Mouse (Mus musculus): ENCODE measurements at regions not wholly inside any gene's neighbourhood (a gene's known extent, or its start where the extent isn't known, plus 50 kb on each side); places are given as distances from the start of the nearest gene placed in this dataset.

GRCm38 (mm10) chr1:185866612-185867011 lies 250.5 kb downstream of the Lyplal1 start:
- Histone ChIP-seq H3K4me1 (replicated peaks) (no peaks in the 10 kb centered on the region), H3K9ac (replicated peaks) (no peak overlapping the region), H3K4me3 (replicated peaks) (no peak overlapping the region), H3K27me3 (no peaks in the 10 kb centered on the region), H3K4me2 (replicated peaks) (no peak overlapping the region), H3K27ac (no peak overlapping the region), H3K9me3 (no peaks in the 10 kb centered on the region), H3K36me3 (no peaks in the 10 kb centered on the region)
- no peak for ATAC-seq
- 93% methylated on average over 6 of the region's 6 CpGs for WGBS

- no peak overlapping the region for H3K4me2 ChIP-seq (replicated peaks)
- ATAC-seq = no peak
- no peak overlapping the region for H3K4me3 ChIP-seq (replicated peaks)
- no peaks in the 10 kb centered on the region for H3K27me3 ChIP-seq
- no peak overlapping the region for H3K27ac ChIP-seq
- 88% methylated on average over 4 of the region's 4 CpGs for WGBS
- H3K4me1 ChIP-seq (replicated peaks) = no peaks in the 10 kb centered on the region
- H3K36me3 ChIP-seq = no peaks in the 10 kb centered on the region
- H3K9me3 ChIP-seq = no peaks in the 10 kb centered on the region
- H3K9ac ChIP-seq (replicated peaks) = no peak overlapping the region
Measured at GRCm38 (mm10) chr1:185867018-185867417, 250.1 kb downstream of the Lyplal1 start.

DNA sequence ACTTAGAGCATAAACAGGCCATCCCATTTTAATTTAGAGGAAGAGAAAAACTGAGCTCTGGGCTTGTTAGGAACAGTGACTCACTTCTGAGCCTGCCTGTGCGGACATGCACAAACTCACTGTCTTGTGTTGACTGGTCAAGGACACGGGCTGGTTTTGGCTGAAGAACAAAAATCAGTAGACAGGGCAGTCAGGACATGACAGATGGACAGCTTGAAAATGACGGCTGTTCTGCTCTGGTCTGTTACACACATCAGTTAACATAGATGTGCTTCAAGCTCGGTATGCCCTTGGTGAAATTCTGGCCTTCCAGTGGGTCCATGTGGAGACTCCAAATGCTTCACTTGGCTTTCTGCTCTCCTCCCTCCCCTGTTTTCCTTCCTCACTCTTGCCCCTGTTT lies 248.4 kb downstream of the Lyplal1 start:
- no peak overlapping the region for H3K27ac ChIP-seq
- no peak overlapping the region for H3K4me2 ChIP-seq (replicated peaks)
- no peak overlapping the region for H3K4me3 ChIP-seq (replicated peaks)
- no peaks in the 10 kb centered on the region for H3K9me3 ChIP-seq
- H3K9ac ChIP-seq (replicated peaks) = no peak overlapping the region
- no peak for ATAC-seq
- H3K36me3 ChIP-seq = no peaks in the 10 kb centered on the region
- H3K4me1 ChIP-seq (replicated peaks) = no peaks in the 10 kb centered on the region
- 91% methylated on average over 4 of the region's 4 CpGs for WGBS
- H3K27me3 ChIP-seq = no peaks in the 10 kb centered on the region

DNA sequence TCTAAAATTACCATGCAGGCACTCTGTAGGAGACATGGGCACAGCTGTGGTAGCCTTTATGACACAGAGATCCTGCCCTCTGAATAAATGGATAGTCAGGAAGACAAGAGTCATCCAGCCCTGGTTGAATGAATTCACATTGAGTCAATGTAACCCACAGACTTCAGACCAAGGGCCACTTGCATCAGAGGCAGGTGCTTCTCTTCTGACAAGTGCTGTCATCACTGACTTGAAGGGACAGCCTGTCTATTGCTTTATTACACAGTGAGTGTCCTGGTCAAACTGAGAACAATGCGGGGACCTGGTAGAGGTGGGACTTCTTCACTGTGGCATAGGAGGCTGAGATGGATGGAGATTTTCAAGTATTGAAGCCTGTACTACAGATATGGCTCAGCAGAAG lies 230.1 kb downstream of the Lyplal1 start:
- H3K27me3 ChIP-seq = no peaks in the 10 kb centered on the region
- no peaks in the 10 kb centered on the region for H3K4me1 ChIP-seq (replicated peaks)
- no peak for ATAC-seq

DNA sequence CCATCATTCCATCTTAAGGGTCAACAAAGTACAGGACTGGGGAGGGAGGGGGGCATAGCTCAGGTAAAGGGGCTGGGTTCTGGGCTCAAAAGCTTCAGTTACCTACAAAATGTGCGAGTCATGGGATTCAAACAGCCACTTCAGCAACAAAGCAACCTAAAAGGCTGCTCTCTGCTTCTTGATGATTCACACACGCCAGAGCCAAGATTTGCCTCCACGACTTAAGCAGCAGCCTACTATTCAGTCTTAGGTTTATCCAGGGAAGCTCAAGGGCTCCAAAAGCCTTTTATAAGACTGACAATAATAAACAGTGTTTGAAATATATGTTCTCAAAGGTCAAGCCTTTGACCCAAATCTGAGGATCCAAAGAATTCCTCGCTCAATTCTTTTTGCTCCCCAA lies 225.3 kb downstream of the Lyplal1 start:
- ATAC-seq = no peak
- Histone ChIP-seq H3K27me3 (no peaks in the 10 kb centered on the region), H3K4me1 (replicated peaks) (no peaks in the 10 kb centered on the region), H3K4me3 (replicated peaks) (no peak overlapping the region), H3K36me3 (no peaks in the 10 kb centered on the region), H3K9ac (replicated peaks) (no peak overlapping the region), H3K9me3 (no peaks in the 10 kb centered on the region), H3K4me2 (replicated peaks) (no peak overlapping the region), H3K27ac (no peak overlapping the region)
- 83% methylated on average over 4 of the region's 4 CpGs for WGBS

More for the DNA sequence above, 230.1 kb downstream of the Lyplal1 start:
- H3K9ac ChIP-seq (replicated peaks) = no peak overlapping the region
- no peak overlapping the region for H3K4me3 ChIP-seq (replicated peaks)
- H3K27ac ChIP-seq = no peak overlapping the region
- WGBS = 94% methylated on average over 1 of the region's 1 CpGs
- no peaks in the 10 kb centered on the region for H3K9me3 ChIP-seq
- no peak overlapping the region for H3K4me2 ChIP-seq (replicated peaks)
- H3K36me3 ChIP-seq = no peaks in the 10 kb centered on the region

GRCm38 (mm10) chr1:185893421-185893820 lies 223.7 kb downstream of the Lyplal1 start:
- no peak for ATAC-seq

DNA sequence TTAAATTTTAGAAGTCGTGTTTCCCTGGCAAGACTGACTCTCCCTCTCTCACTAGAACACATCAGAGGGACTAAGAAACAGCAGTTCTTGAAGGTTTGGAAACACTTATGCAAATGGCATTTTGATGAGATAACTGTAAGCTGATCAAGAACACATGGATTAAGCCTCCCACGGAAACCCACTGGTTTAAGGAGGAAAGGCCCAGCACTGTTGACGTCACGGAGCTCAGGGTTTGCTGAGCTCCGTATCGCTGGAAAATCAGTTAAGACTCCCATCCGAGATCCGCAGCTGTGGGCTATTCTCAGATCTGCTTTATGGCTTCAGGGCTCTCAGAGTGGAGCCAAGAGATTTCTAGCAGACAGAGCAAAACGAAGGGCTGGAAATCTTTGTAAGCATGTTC lies 218.6 kb downstream of the Lyplal1 start:
- H3K4me1 ChIP-seq (replicated peaks) = no peaks in the 10 kb centered on the region
- H3K27me3 ChIP-seq = no peaks in the 10 kb centered on the region
- no peak overlapping the region for H3K27ac ChIP-seq
- WGBS = 61% methylated on average over 9 of the region's 9 CpGs
- H3K9me3 ChIP-seq = no peaks in the 10 kb centered on the region
- no peak overlapping the region for H3K4me2 ChIP-seq (replicated peaks)
- no peak overlapping the region for H3K9ac ChIP-seq (replicated peaks)
- H3K4me3 ChIP-seq (replicated peaks) = no peak overlapping the region
- no peaks in the 10 kb centered on the region for H3K36me3 ChIP-seq
- no peak for ATAC-seq

More at GRCm38 (mm10) chr1:185893421-185893820, 223.7 kb downstream of the Lyplal1 start:
- 60% methylated on average over 4 of the region's 4 CpGs for WGBS
- Histone ChIP-seq H3K9me3 (no peaks in the 10 kb centered on the region), H3K4me3 (replicated peaks) (no peak overlapping the region), H3K4me1 (replicated peaks) (no peaks in the 10 kb centered on the region), H3K4me2 (replicated peaks) (no peak overlapping the region), H3K27ac (no peak overlapping the region), H3K27me3 (no peaks in the 10 kb centered on the region), H3K36me3 (no peaks in the 10 kb centered on the region), H3K9ac (replicated peaks) (no peak overlapping the region)

DNA sequence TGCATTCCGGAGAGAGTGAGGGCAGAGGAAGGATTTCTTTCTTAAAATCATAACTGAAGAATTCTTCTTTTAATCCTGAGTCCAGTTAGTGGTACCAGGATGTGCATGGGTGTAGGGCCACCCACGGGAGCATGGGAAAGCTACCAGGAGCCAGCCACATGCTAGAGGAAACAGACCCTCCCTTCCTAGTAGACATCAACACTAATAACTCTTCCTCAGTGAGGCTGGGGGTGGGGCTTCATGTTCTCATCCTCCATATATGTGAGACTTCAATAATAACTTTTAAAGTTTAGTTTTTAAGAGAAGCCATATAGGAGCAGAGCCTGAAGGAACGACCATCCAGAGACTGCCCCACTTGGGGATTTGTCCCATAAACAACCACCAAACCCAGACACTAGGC lies 216.8 kb downstream of the Lyplal1 start:
- H3K9ac ChIP-seq (replicated peaks) = no peak overlapping the region
- no peaks in the 10 kb centered on the region for H3K36me3 ChIP-seq
- no peaks in the 10 kb centered on the region for H3K27me3 ChIP-seq
- no peak overlapping the region for H3K27ac ChIP-seq
- WGBS = 91% methylated on average over 3 of the region's 3 CpGs
- no peak overlapping the region for H3K4me3 ChIP-seq (replicated peaks)
- no peaks in the 10 kb centered on the region for H3K4me1 ChIP-seq (replicated peaks)
- no peaks in the 10 kb centered on the region for H3K9me3 ChIP-seq
- ATAC-seq = no peak
- no peak overlapping the region for H3K4me2 ChIP-seq (replicated peaks)

- no peak overlapping the region for H3K4me2 ChIP-seq (replicated peaks)
- ATAC-seq = no peak
- no peak overlapping the region for H3K27ac ChIP-seq
- H3K36me3 ChIP-seq = no peaks in the 10 kb centered on the region
- no peak overlapping the region for H3K9ac ChIP-seq (replicated peaks)
- no peaks in the 10 kb centered on the region for H3K4me1 ChIP-seq (replicated peaks)
- no peaks in the 10 kb centered on the region for H3K9me3 ChIP-seq
- 87% methylated on average over 3 of the region's 3 CpGs for WGBS
- no peaks in the 10 kb centered on the region for H3K27me3 ChIP-seq
- no peak overlapping the region for H3K4me3 ChIP-seq (replicated peaks)
Measured at GRCm38 (mm10) chr1:185902395-185902794, 214.7 kb downstream of the Lyplal1 start.

DNA sequence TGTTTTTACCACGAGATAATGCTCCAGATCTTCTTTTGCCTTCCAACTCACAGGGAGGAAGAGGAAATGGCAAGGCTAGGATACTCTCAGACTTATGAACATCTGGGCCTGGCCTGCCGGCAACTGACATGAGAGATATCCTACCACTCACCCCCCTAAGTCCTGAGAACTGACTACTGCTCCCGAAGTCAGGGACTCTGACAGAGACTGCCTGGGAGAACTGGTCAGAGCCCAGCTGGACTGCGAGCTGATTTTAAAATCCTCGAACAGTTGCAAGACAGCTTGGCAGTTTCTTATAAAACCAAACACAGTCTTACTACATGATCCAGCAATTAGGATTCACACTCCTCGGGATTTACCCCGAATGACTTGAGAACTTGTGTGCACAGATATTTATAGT lies 211.4 kb downstream of the Lyplal1 start:
- Histone ChIP-seq H3K27me3 (no peaks in the 10 kb centered on the region), H3K27ac (no peak overlapping the region), H3K4me3 (replicated peaks) (no peak overlapping the region), H3K36me3 (no peaks in the 10 kb centered on the region), H3K4me1 (replicated peaks) (no peaks in the 10 kb centered on the region), H3K9me3 (no peaks in the 10 kb centered on the region), H3K4me2 (replicated peaks) (no peak overlapping the region), H3K9ac (replicated peaks) (no peak overlapping the region)
- WGBS = 85% methylated on average over 7 of the region's 7 CpGs
- no peak for ATAC-seq

DNA sequence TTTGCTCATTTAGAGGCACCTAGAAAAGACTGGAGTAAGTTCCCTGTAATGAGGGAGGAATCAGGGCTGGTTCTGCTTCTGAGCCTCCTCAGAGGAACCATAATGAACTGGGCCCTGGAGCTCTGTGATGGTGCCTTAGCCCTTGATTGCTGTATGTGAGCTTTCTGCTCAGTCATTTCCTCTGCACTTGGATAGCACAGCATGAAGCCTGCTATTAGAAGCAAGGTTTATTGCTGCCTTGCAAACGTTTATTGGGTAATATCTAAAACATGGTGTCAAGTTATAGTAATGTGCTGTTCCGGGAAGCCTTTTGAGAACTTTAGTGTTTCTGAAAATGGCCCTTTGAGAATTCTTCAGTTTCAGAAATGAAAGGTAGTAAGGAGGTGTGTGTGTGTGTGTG lies 201.5 kb downstream of the Lyplal1 start:
- H3K9me3 ChIP-seq = no peaks in the 10 kb centered on the region
- 76% methylated on average over 2 of the region's 2 CpGs for WGBS
- H3K4me3 ChIP-seq (replicated peaks) = no peak overlapping the region
- no peaks in the 10 kb centered on the region for H3K36me3 ChIP-seq
- ATAC-seq = no peak
- H3K27ac ChIP-seq = no peak overlapping the region
- no peak overlapping the region for H3K4me2 ChIP-seq (replicated peaks)
- H3K27me3 ChIP-seq = no peaks in the 10 kb centered on the region
- H3K4me1 ChIP-seq (replicated peaks) = no peaks in the 10 kb centered on the region
- no peak overlapping the region for H3K9ac ChIP-seq (replicated peaks)

- Histone ChIP-seq H3K4me3 (replicated peaks) (no peak overlapping the region), H3K4me2 (replicated peaks) (no peak overlapping the region), H3K36me3 (no peaks in the 10 kb centered on the region), H3K9ac (replicated peaks) (no peak overlapping the region), H3K27me3 (no peaks in the 10 kb centered on the region), H3K4me1 (replicated peaks) (no peaks in the 10 kb centered on the region), H3K9me3 (no peaks in the 10 kb centered on the region), H3K27ac (no peak overlapping the region)
- WGBS = 89% methylated on average over 1 of the region's 1 CpGs
- no peak for ATAC-seq
Measured at GRCm38 (mm10) chr1:185918663-185919062, 198.4 kb downstream of the Lyplal1 start.

GRCm38 (mm10) chr1:185923723-185924122 lies 193.4 kb downstream of the Lyplal1 start:
- H3K36me3 ChIP-seq = no peaks in the 10 kb centered on the region
- no peaks in the 10 kb centered on the region for H3K27me3 ChIP-seq
- H3K9ac ChIP-seq (replicated peaks) = no peak overlapping the region
- WGBS = 78% methylated on average over 2 of the region's 2 CpGs
- no peaks in the 10 kb centered on the region for H3K4me1 ChIP-seq (replicated peaks)
- H3K4me3 ChIP-seq (replicated peaks) = no peak overlapping the region
- no peak overlapping the region for H3K27ac ChIP-seq
- H3K4me2 ChIP-seq (replicated peaks) = no peak overlapping the region
- no peaks in the 10 kb centered on the region; the same call in 1 of the 2 replicates for H3K9me3 ChIP-seq
- ATAC-seq = no peak

Data from midbrain, embryonic 13.5 days (tissue).